Mouse (Mus musculus): ENCODE results near the gene Cul5. TPM values are rescaled to one million over a fixed set of nuclear protein-coding genes. Genes with fewer than 3 reads are reported as not detected.

Cul5 gene
- total RNA-seq, 1 experiment from 2014 or later, result 81.6 TPM

Other genes starting within 250 kb of the Cul5 start
- gene Atm, start 133.3 kb downstream of the Cul5 start, total RNA-seq (2017), result 64.8 and 69.7 TPM in 2 replicates
- 27.8 and 37.9 TPM in 2 replicates for gene Npat, start 133.0 kb downstream of the Cul5 start, total RNA-seq (2017)
- 63.2 and 74.0 TPM in 2 replicates for gene Acat1, start 59.6 kb downstream of the Cul5 start, total RNA-seq (2017)
- gene Rab39, start 36.2 kb upstream of the Cul5 start, total RNA-seq (2017), result 0.56 and 0.60 TPM in 2 replicates
- 15.3 and 19.9 TPM in 2 replicates for gene Slc35f2, start 101.5 kb upstream of the Cul5 start, total RNA-seq (2017)
- gene Sln, start 180.2 kb upstream of the Cul5 start, total RNA-seq (2017), result not detected in 2 replicates